Mouse (Mus musculus): ENCODE results near the gene Cib1.

The Cib1 gene

GRCm38 (mm10) chr7:80231971-80232488 lies 583 bp downstream of the Cib1 start:
- peak; percentile 33 for DNase-seq (ENCODE audit: low spot score)

GRCm38 (mm10) chr7:80230196-80230595 lies 2.4 kb downstream of the Cib1 start:
- DNase-seq (ENCODE audit: low spot score): no peak

- no peak for DNase-seq (ENCODE audit: low spot score)
Measured at GRCm38 (mm10) chr7:80227065-80227464, 5.5 kb downstream of the Cib1 start.

- no peak for DNase-seq (ENCODE audit: low spot score)
Measured at GRCm38 (mm10) chr7:80221179-80221750, 11.3 kb downstream of the Cib1 start.

- DNase-seq (ENCODE audit: low spot score): no peak
Measured at GRCm38 (mm10) chr7:80220237-80220797, 12.3 kb downstream of the Cib1 start.

- no peak for DNase-seq (ENCODE audit: low spot score)
Measured at GRCm38 (mm10) chr7:80218666-80219065, 13.9 kb downstream of the Cib1 start.

GRCm38 (mm10) chr7:80216566-80216965 lies 16.0 kb downstream of the Cib1 start:
- no peak for DNase-seq (ENCODE audit: low spot score)

- DNase-seq (ENCODE audit: low spot score): peak; percentile 73
Measured at GRCm38 (mm10) chr7:80215398-80215797, 17.2 kb downstream of the Cib1 start.

GRCm38 (mm10) chr7:80214459-80214858 lies 18.2 kb downstream of the Cib1 start:
- no peak for DNase-seq (ENCODE audit: low spot score)

- no peak for DNase-seq (ENCODE audit: low spot score)
Measured at GRCm38 (mm10) chr7:80213604-80214003, 19.0 kb downstream of the Cib1 start.

- no peak for DNase-seq (ENCODE audit: low spot score)
Measured at GRCm38 (mm10) chr7:80210982-80211381, 21.6 kb downstream of the Cib1 start.

- DNase-seq (ENCODE audit: low spot score): no peak
Measured at GRCm38 (mm10) chr7:80209669-80210068, 22.9 kb downstream of the Cib1 start.

GRCm38 (mm10) chr7:80208738-80209430 lies 23.7 kb downstream of the Cib1 start:
- no peak for DNase-seq (ENCODE audit: low spot score)

GRCm38 (mm10) chr7:80208026-80208642 lies 24.5 kb downstream of the Cib1 start:
- DNase-seq (ENCODE audit: low spot score): no peak

- DNase-seq (ENCODE audit: low spot score): no peak
Measured at GRCm38 (mm10) chr7:80207314-80207731, 25.3 kb downstream of the Cib1 start.

GRCm38 (mm10) chr7:80205705-80206589 lies 26.7 kb downstream of the Cib1 start:
- no peak for DNase-seq (ENCODE audit: low spot score)

- no peak for DNase-seq (ENCODE audit: low spot score)
Measured at GRCm38 (mm10) chr7:80204961-80205360, 27.7 kb downstream of the Cib1 start.

GRCm38 (mm10) chr7:80204362-80204761 lies 28.3 kb downstream of the Cib1 start:
- DNase-seq (ENCODE audit: low spot score): no peak

GRCm38 (mm10) chr7:80203638-80204096 lies 28.9 kb downstream of the Cib1 start:
- no peak for DNase-seq (ENCODE audit: low spot score)

GRCm38 (mm10) chr7:80202961-80203360 lies 29.7 kb downstream of the Cib1 start:
- DNase-seq (ENCODE audit: low spot score): no peak

- no peak for DNase-seq (ENCODE audit: low spot score)
Measured at GRCm38 (mm10) chr7:80201888-80202540, 30.6 kb downstream of the Cib1 start.

All from ovary, postnatal 14 days (tissue).